Mouse (Mus musculus): ENCODE results near the gene Zfp800.
A peak's percentile ranks its signal among the peaks of the same experiment; 100 is the strongest.

Gene Zfp800

GRCm38 (mm10) chr6:28309692-28310091, 88.1 kb downstream of the Zfp800 start:
- no peak for DNase-seq (ENCODE audit: low spot score)

GRCm38 (mm10) chr6:28308929-28309328, 88.9 kb downstream of the Zfp800 start:
- DNase-seq (ENCODE audit: low spot score): no peak

DNA sequence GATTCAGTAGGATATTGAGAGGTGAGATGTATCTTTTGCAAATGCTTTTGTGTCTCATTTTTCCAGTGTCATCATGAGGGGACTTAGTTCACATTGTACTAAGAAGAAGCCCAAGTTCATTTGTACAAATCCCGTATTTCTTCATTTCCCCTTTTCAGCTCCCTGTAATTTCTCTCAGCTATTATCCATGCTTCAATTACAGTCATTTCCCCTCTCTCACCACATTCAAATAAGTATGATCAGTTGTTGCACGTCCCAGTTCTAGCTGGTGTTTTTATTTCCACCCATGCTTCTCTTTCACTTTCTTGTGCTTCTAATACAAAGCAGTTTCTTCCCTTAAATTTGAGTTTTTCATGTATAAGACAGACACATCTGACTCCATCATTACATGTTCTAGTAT, 91.1 kb downstream of the Zfp800 start:
- DNase-seq (ENCODE audit: low spot score): no peak

GRCm38 (mm10) chr6:28296306-28296705, 101.5 kb downstream of the Zfp800 start:
- peak; percentile 38 for DNase-seq (ENCODE audit: low spot score)

DNA sequence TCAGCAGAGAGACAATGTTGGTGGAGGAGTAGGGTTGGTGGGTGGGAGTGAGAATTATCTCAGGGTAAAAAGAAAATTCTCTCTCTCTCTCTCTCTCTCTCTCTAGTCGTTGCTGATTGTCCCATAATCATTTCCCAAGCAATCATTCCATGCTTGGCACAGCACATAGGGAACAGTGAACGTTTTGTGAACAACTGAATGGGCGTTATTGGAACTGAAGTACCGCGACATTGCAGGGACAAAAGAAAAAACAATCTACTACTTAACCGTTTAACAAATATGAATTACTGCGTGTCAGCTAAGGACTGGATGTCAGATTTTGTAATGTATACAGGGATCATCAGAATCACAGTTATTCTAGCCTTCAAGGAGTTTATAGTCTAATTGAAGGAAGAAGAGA, 102.2 kb downstream of the Zfp800 start:
- DNase-seq (ENCODE audit: low spot score): no peak

DNA sequence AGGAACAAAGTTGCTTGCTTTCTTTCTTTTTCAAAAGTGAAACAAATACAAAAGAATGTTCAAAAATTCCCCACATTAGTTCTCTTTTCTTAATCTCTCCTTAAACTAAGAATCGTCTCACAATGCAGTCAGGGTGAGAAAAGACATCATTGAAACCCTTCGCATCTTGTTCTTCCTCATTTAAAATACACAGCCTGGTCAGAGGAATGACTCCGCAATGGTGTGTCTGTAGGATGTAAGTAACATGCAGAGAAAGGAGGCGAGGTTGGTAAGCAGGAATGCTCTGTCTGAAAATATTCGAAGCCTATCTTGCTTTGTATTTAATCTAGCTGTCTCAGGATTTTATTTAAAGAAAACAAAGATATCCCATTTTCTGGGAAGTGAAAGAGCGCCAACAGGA, 105.0 kb downstream of the Zfp800 start:
- no peak for DNase-seq (ENCODE audit: low spot score)

- DNase-seq (ENCODE audit: low spot score): no peak
These were observed 117.9 kb downstream of the Zfp800 start for GRCm38 (mm10) chr6:28279886-28280285.

DNA sequence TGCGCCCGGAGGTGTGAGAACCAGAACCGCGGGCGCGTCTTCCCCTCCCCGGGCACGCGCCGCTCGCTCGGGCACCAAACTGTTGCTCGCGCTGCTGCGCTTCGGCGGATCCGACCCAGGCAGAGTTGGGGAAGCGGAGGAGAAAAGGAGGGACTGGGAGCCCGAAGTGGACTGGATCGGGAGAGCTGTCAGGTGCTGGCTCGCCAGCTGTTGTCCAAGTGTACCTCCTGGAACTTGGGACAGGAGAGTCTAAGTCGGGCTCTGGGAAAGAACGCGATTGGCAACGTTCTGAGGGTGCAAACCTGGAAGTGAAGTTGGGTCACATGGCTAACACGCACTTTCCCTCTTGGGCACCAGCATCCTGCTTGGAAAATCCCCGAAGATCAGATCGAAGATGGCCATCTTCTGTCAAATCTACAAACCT, 135.6 kb downstream of the Zfp800 start:
- DNase-seq (ENCODE audit: low spot score): no peak

GRCm38 (mm10) chr6:28261307-28262197, 136.3 kb downstream of the Zfp800 start:
- peak; percentile 93 for DNase-seq (ENCODE audit: low spot score)

DNA sequence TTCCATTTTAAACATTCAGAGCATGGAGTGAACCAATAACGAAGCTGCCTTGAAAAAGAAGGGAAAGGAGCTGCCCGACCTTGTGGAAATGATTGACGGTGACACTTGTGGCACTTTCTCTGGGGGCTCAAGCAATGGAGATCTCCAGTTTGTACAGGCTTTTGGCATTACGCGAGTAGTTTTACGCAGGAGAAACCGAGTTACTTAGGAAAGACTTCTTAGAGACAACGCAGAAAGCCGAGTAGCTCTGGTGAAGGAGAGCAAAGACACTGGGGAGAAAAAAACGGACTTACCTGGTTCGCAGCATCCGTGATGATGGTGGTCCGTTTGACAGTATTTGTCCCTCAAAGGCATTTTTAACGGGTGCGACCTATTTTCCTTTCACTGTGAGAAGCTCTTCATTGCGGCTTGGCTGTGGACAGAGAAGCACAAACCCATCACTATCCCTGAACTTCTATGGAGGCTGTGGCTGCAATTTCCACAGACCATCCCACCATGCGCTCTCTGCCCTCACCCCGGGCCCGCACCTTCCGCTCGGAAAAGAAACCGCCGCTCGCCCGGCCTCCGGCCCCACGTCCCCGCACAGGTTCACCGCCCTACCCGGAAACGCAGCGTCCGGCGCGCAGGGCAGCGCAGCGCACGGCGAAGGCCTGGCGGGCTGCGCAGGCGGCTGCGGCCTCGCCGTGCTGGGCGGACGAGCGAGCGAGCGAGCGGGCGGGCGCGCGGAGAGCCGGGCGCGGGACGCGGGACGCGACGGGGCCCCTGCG, 137.2 kb downstream of the Zfp800 start:
- DNase-seq (ENCODE audit: low spot score): peak; percentile 68

DNA sequence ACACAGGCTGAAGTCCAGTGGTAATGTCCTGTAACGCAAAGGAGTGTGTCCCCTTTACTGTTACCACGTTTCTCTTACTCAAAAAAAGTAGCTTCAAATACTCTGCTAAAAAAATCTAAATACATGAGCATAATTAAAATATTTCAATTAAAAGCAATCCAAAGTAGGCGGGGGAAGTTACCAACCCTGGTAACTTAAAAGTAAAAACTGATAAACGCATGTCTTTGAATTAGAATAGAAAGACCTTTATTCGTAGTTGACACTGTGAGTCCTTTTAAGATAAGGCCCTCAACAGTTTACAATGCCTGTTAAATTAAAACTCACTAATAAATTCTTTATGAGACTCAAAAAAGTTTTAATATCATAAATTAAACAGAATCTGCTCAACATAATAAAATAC, 138.1 kb downstream of the Zfp800 start:
- no peak for DNase-seq (ENCODE audit: low spot score)

- DNase-seq (ENCODE audit: low spot score): no peak
These were observed 139.4 kb downstream of the Zfp800 start for GRCm38 (mm10) chr6:28258440-28258839.

- no peak for DNase-seq (ENCODE audit: low spot score)
These were observed 140.0 kb downstream of the Zfp800 start for GRCm38 (mm10) chr6:28257772-28258171.

DNA sequence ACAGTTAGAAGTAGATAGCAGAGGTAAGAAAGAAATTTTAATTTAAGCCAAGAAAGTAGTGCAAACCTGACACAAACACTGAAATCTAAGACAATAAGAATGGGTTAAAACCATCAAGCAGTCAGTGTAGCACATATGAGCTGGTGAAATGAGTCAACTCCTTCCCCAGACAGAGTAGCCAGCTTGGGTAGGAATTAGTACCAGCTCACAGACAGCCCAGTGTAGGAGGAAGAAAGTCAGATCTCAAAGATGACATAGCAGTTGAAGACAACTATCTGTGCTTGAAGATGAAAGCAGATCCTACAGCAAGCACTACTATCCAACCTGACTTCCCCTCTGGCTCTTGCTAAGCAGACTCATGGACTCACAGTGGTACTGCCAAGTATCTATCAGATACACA, 145.0 kb downstream of the Zfp800 start:
- no peak for DNase-seq (ENCODE audit: low spot score)

GRCm38 (mm10) chr6:28248211-28248610, 149.6 kb downstream of the Zfp800 start:
- DNase-seq (ENCODE audit: low spot score): no peak

- DNase-seq (ENCODE audit: low spot score): no peak
These were observed 165.0 kb downstream of the Zfp800 start for GRCm38 (mm10) chr6:28232618-28233361.

DNA sequence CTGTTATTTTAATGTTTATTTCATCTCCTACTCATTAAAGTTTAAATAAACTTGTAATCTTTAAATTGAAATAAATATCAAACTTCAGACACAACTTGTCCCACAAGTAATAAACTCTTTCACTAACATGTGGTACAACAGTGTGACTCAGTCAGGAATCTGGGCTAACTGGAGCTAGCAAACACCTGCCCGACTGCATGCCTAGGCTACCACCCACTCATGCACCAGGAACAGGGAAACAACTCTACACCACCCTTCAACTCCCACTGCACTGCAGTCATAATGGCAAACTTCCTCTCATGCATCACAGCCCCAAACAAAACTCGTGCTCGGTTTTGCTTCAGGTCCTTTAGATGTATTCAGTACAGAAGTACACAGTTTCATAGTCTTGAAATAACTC, 169.7 kb downstream of the Zfp800 start:
- no peak for DNase-seq (ENCODE audit: low spot score)

DNA sequence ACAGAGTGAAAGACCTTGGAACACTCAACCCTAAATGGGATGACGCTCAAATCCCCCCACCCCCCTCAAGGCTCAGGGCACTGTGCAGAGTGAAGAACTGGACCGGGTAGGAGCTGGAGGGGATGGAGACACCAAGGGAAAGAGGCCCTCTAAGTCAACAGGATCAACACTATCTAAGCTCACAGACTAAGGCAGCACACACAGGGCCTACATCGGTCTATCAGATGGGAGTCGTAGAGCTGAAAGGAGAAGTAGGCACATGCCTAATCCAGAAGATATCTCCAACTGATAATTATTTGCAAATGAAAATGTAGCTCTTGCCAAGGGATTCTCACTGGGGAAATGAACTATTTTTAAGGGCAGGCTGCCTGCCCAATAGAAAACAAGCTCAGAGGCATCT, 176.8 kb downstream of the Zfp800 start:
- no peak for DNase-seq (ENCODE audit: low spot score)

DNA sequence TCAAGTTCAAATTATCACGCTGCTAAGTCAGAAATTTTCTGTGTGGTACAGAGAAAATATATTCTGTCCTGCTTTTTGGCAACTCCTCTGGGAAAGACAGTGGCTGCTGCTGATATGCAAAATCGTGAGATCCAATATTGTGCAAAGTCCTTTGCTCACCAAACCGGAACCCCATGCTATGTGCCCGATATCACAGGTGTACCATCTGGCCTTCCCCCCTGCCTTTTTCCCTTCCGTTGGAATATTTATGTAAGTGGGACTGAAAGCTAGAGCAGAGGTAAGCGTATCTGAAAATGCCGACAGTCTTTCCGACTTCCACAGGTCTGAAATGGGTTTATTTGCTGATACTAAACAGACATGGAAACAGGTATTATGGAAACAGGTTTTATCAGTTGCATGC, 179.4 kb downstream of the Zfp800 start:
- DNase-seq (ENCODE audit: low spot score): no peak

- DNase-seq (ENCODE audit: low spot score): peak; percentile 77
These were observed 182.4 kb downstream of the Zfp800 start for GRCm38 (mm10) chr6:28215268-28215954.

DNA sequence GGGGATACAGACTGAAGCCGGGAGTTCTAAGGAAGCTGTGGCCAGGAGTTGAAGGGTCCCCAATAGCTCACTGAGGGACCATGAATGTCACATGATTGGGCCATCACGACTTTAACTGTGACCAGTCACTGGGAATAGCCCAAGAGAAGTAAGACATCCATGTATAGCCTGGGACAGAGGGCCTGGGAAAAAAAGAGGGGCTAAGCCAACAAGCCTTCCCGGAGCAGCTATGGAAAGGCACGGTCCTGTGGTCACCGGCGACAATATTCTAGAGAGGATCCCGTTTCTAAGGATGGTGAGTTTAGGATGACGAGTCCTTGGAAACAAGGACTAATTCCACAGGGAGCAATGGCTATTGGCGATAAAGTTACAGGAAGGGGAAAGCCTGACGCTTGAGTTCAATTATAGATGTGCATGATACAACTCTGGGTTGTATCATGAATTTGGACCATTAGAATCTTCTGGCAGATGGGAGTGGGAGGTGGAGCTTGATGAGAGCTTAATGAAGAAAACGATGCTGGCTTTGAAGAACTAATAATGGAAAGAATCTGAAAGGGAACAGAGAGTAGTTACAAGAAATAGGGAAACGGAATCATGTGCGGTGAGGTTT, 183.0 kb downstream of the Zfp800 start:
- no peak for DNase-seq (ENCODE audit: low spot score)

Data from testis, postnatal 14 days (tissue).